Mouse (Mus musculus) heart, postnatal 10 days (tissue): ENCODE measurements around the gene Gm49393. TPM values are rescaled to one million over a fixed set of nuclear protein-coding genes. Genes with fewer than 3 reads are reported as not detected.

ENCODE experiments used
- DNase-seq, 2 experiments: peaks; one replicate each; pipeline ENCODE4 v3.0.0; 2021
- intact Hi-C: fragments of 180-260 bp; cut with DNase I; formaldehyde crosslinking; loops from one replicate; pipeline ENCODE4 v1.15.1; 2025
- total RNA-seq, 2 experiments: library from RNA; stranded (reverse); gene quantifications; 2 replicates each; pipeline ENCODE4 v1.2.3; 2021

The Gm49393 gene
- total RNA-seq, 2 experiments from 2014 or later, result not detected

- DNase-seq, result no peak
- intact Hi-C loops, result no loop called here
Measured at GRCm38 (mm10) chr13:60813722-60814121, 121.7 kb downstream of the Gm49393 start.

GRCm38 (mm10) chr13:60812768-60813167, 122.6 kb downstream of the Gm49393 start:
- intact Hi-C loops, result no loop called here
- DNase-seq, result no peak

DNA sequence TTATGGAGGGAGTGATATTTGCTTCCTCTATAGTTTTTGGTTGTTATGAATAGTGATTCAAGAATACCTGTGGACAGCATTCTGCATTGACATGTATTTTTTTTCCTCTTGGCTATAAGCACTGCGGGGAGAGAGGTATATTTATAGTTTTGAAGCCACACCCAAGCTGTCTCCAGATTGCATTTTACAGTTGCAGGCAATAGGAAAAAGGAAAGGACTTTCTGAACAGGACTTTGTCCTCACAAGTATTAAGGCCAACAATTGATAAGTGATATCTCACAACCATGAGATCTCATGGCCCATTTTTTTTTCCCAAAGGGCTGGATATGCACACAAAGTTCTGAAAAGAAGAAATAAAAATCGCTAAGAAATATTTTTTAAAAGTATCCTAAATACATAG, 125.7 kb downstream of the Gm49393 start:
- DNase-seq, result no peak
- intact Hi-C loops, result no loop called here

Other genes with a start within 250 kb of the Gm49393 start
- gene BC051665, start 149.2 kb downstream of the Gm49393 start, total RNA-seq, result not detected
- gene Ctsll3, start 132.7 kb downstream of the Gm49393 start, total RNA-seq, result not detected
- gene 4930486L24Rik, start 71.1 kb downstream of the Gm49393 start, total RNA-seq, result under 1 TPM in 1 of 2 experiments, not detected in 1; 0.86 TPM
- gene Gm49392, start 38.7 kb downstream of the Gm49393 start, total RNA-seq, result 1 to 10 TPM; 1.5 to 1.7 TPM
- 10 to 100 TPM in 1 of 2 experiments, 1 to 10 TPM in 1; 9.0 to 10.4 TPM for gene Ctla2b, start 38.1 kb downstream of the Gm49393 start, total RNA-seq
- gene Tpbpb, start 30.7 kb downstream of the Gm49393 start, total RNA-seq, result not detected
- 1 to 10 TPM in 1 of 2 experiments, not detected in 1; 2.6 TPM for gene Gm49391, start 981 bp upstream of the Gm49393 start, total RNA-seq
- gene Ctla2a, start 1.0 kb upstream of the Gm49393 start, total RNA-seq, result 100 to 1,000 TPM in 1 of 2 experiments, 10 to 100 TPM in 1; 79.1 to 128 TPM
- not detected for gene Tpbpa, start 6.4 kb upstream of the Gm49393 start, total RNA-seq
- not detected for gene Ctsj, start 70.4 kb upstream of the Gm49393 start, total RNA-seq
- gene Ctsq, start 105.0 kb upstream of the Gm49393 start, total RNA-seq, result not detected
- not detected for gene Ctsr, start 228.7 kb upstream of the Gm49393 start, total RNA-seq